Mouse (Mus musculus) megakaryocyte, adult 5-6 weeks (primary cell): ENCODE data around the gene Gm49387. TPM values are rescaled to one million over a fixed set of nuclear protein-coding genes. Genes with fewer than 3 reads are reported as not detected.
"Not testable (repeated sequence)": the region's sequence is repeated elsewhere in the genome, so short reads cannot be mapped to it uniquely, and the experiment has no call there.

Source experiments
- ATAC-seq: 2 replicates; pipeline ENCODE4 v1.8.0; 2016; ENCODE audit warnings: mild to moderate bottlenecking, inconsistent platforms; ENCODE audit not compliant: poor library complexity, severe bottlenecking
- total RNA-seq, 2 experiments: library from RNA; stranded (forward) in 1 of 2; stranded (reverse) in 1 of 2; fragments of 153-499, 151-499 nt in 1 of 2; fragments of 221-1000, 200-1000 nt in 1 of 2; gene quantifications; 2 replicates each; pipeline versions ENCODE4 v1.2.3 to v1.2.4; 2015 to 2017

The Gm49387 gene
- total RNA-seq, 2 experiments from 2014 or later, result not detected

GRCm38 (mm10) chr14:31641506-31642155 lies 953 bp upstream of the Gm49387 start:
- ATAC-seq, result no peak

- peak; percentile 97 for ATAC-seq
Observed at GRCm38 (mm10) chr14:31640890-31641505, 320 bp upstream of the Gm49387 start, which contains the start of the genes Btd and Hacl1. Gene Btd (plus strand): TSS chr14:31641028. Gene Hacl1 (minus strand): TSS chr14:31641286.

GRCm38 (mm10) chr14:31630677-31631076 lies 10.0 kb downstream of the Gm49387 start:
- no peak for ATAC-seq

- ATAC-seq, result no peak
Observed at GRCm38 (mm10) chr14:31622748-31623147, 17.9 kb downstream of the Gm49387 start.

- no peak for ATAC-seq
Observed at GRCm38 (mm10) chr14:31620591-31621223, 20.0 kb downstream of the Gm49387 start.

- peak; percentile 27; the same call in 1 of the 2 replicates for ATAC-seq
Observed at GRCm38 (mm10) chr14:31617997-31618396, 22.7 kb downstream of the Gm49387 start.

GRCm38 (mm10) chr14:31617204-31617603 lies 23.5 kb downstream of the Gm49387 start:
- no peak for ATAC-seq

GRCm38 (mm10) chr14:31613671-31614070 lies 27.0 kb downstream of the Gm49387 start:
- ATAC-seq, result no peak

GRCm38 (mm10) chr14:31611986-31612385 lies 28.7 kb downstream of the Gm49387 start:
- no peak for ATAC-seq

- ATAC-seq, result no peak
Observed at GRCm38 (mm10) chr14:31605514-31605913, 35.2 kb downstream of the Gm49387 start.

GRCm38 (mm10) chr14:31604916-31605315 lies 35.8 kb downstream of the Gm49387 start:
- no peak for ATAC-seq

GRCm38 (mm10) chr14:31602616-31602979 lies 38.1 kb downstream of the Gm49387 start:
- ATAC-seq, result not testable (repeated sequence)

- no peak for ATAC-seq
Observed at GRCm38 (mm10) chr14:31601908-31602615, 38.6 kb downstream of the Gm49387 start.

- ATAC-seq, result no peak
Observed at GRCm38 (mm10) chr14:31597446-31597845, 43.2 kb downstream of the Gm49387 start.

GRCm38 (mm10) chr14:31596408-31596807 lies 44.3 kb downstream of the Gm49387 start:
- peak; percentile 83 for ATAC-seq

- ATAC-seq, result no peak
Observed at GRCm38 (mm10) chr14:31594693-31595092, 46.0 kb downstream of the Gm49387 start.

GRCm38 (mm10) chr14:31593036-31593435 lies 47.6 kb downstream of the Gm49387 start:
- ATAC-seq, result peak; percentile 71

GRCm38 (mm10) chr14:31591243-31591642 lies 49.4 kb downstream of the Gm49387 start, which contains the start of gene Colq:
Gene Colq (minus strand): TSS chr14:31591343.
- no peak for ATAC-seq

GRCm38 (mm10) chr14:31586451-31586850 lies 54.2 kb downstream of the Gm49387 start:
- no peak for ATAC-seq

- ATAC-seq, result peak; percentile 68
Observed at GRCm38 (mm10) chr14:31583082-31583481, 57.6 kb downstream of the Gm49387 start.
